Mouse (Mus musculus): ENCODE data around the gene Tgfb1. TPM values are rescaled to one million over a fixed set of nuclear protein-coding genes. Genes with fewer than 3 reads are reported as not detected.

Gene Tgfb1
- total RNA-seq, 2 experiments from 2014 or later: 26.0 to 169 TPM

DNA sequence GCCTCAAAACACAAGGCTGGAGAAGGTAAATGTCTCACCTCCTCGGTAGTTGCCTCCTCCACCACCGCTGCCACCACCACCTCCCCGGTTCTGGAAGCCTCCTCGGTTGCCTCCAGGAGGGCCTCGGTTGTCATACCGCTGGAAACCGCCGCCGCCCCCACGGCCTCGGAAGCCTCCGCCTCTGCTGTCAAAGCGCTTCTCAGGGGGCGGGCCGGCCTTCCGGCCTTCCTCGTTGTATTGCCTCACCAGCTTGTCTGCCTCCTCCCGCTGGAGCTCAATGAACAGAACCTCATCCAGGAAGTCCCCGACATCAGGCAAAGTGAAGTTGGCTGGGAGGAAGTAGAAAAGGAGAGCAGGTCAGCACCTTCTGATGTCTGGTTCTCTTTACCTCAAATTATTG is 39.1 kb downstream of the Tgfb1 start:
- ATAC-seq (replicated peaks; ENCODE audit: low FRiP score, low TSS enrichment, poor library complexity, severe bottlenecking): no peak

GRCm38 (mm10) chr7:25727800-25728199 is 41.0 kb downstream of the Tgfb1 start:
- ATAC-seq (replicated peaks; ENCODE audit: low FRiP score, low TSS enrichment, poor library complexity, severe bottlenecking): no peak

GRCm38 (mm10) chr7:25729396-25729795 is 42.6 kb downstream of the Tgfb1 start:
- ATAC-seq (replicated peaks; ENCODE audit: low FRiP score, low TSS enrichment, poor library complexity, severe bottlenecking): no peak

GRCm38 (mm10) chr7:25729862-25730261 is 43.1 kb downstream of the Tgfb1 start:
- no peak for ATAC-seq (replicated peaks; ENCODE audit: low FRiP score, low TSS enrichment, poor library complexity, severe bottlenecking)

GRCm38 (mm10) chr7:25731294-25732055 is 44.7 kb downstream of the Tgfb1 start:
- ATAC-seq (replicated peaks; ENCODE audit: low FRiP score, low TSS enrichment, poor library complexity, severe bottlenecking): no peak

DNA sequence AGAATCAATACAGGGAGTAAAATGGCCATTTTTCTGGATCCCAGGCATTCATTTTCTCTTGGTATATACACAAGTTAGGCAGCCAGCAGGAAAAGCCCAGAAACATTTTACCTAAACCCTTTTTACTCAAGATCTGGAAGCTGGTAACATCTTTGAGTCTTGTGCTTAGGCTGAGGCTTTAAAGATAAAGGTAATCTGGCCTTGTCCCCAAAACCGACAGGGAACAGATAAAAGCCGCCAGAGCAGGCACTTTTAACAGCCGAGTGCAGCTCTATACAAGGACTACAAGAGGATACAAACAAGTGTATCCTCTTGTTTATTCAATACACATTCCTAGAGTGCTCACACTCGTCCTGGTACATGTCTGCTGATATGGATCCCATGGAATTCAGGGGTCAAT is 48.2 kb downstream of the Tgfb1 start:
- peak; percentile 51 for ATAC-seq (replicated peaks; ENCODE audit: low FRiP score, low TSS enrichment, poor library complexity, severe bottlenecking)

DNA sequence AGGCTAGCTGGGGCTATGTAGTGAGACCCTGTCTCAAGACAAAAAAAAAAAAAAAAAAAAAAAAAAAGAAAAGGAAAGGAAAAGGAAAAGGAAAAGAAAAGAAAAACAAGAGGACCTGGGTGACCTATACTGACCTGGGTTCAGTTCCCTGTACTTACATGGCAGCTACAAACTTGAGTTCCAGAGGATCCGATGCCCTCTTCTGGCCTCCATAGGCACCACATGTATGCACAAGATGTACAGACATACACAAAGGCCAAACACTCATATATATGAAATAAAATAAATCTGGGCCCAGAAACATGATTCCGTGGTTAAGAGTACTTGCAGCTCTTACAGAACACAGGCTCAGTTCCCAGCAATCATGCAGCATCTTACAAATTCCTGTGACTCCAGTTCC is 50.1 kb downstream of the Tgfb1 start:
- no peak for ATAC-seq (replicated peaks; ENCODE audit: low FRiP score, low TSS enrichment, poor library complexity, severe bottlenecking)

DNA sequence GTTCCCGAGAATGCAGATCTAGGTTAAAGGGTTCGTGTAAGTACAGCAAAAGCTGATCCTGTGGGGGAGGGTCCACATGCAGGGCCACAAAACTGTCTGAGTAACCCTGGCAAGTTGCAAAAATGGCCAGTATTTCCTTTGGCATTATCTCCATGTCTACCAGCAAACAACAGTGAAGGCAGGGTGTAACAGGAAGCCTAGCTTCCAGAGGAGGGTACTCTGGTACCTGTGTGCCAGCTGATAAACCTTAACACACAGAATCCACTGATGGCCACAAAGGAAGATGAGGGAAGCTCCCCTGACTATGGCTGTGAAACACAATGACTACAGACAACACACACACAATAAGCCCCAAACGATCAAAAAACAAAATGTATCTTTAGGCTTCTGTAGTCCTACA is 51.5 kb downstream of the Tgfb1 start:
- peak; percentile 72 for ATAC-seq (replicated peaks; ENCODE audit: low FRiP score, low TSS enrichment, poor library complexity, severe bottlenecking)

GRCm38 (mm10) chr7:25746844-25747243 is 60.0 kb downstream of the Tgfb1 start:
- no peak for ATAC-seq (replicated peaks; ENCODE audit: low FRiP score, low TSS enrichment, poor library complexity, severe bottlenecking)

DNA sequence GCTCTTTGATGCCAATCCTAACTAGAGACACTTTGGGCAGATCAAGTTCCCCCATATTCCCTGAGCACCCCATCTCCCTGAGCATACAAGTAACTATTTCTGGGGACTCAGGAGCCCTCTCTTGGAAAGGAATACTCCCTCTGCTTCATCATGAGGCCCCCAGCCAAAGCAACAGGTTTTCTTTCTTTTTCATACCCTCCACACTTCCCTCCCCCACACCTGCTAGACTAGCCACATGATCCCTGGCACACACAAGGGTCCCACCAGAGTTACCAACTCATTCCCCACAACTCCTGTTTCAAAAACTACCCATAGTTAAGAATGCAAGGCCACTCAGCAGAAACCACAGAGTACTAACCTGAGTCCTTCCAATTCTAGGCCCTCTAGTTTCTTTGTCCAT is 66.3 kb downstream of the Tgfb1 start:
- no peak for ATAC-seq (replicated peaks; ENCODE audit: low FRiP score, low TSS enrichment, poor library complexity, severe bottlenecking)

DNA sequence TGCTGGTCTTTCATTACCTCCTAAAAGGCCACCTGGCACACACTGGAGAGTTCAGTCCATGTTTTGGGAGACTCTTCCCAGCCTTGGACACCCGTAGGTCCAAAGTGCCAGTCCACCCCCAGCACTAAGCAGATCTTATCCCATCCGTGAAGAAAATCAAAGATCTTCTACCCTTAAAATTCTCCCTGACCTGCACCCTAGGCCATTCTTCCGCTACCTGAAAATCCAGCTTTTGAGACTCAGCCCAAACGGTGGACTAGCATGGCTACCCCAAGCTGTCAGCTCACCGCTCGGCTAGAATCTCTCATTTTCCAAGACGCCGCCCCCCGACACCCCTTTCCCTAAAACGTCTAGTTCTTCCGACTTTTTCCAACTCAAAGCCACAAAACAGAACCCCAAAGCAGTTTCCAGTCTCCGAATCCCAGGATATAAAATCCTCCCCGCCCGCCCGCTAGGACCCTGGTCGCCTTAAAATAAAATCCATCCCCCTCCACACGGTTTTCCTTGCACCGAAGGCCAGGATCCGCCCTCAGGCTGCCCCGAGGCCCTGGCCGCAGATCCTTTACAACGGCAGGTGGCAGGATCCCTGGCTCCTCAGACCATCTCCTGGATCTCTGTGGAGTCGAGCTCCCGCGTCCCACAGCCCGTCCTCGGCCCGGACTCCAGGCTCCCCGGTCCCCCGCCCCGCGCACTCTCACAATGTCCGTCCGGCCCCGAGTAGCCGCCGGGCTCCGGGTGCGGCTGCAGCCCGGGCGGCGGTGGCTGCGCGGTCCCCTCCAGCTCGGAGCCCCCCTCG is 67.0 kb downstream of the Tgfb1 start:
- ATAC-seq (replicated peaks; ENCODE audit: low FRiP score, low TSS enrichment, poor library complexity, severe bottlenecking): no peak

DNA sequence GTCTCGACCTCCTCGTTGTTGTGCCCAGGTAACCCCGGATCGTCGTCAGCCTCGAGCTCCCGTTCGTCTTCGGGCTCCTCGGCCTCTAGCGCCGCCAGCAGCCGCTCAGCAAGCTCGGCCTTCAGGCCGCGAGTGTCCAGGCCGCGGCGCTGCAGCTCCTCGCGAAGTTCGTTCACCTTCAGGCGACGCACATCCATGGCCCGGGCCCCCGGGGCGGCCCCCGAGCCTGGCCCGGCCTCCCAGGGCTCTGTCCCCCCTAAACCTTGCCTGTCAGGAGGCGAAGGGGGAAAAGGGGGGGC is 67.6 kb downstream of the Tgfb1 start:
- ATAC-seq (replicated peaks; ENCODE audit: low FRiP score, low TSS enrichment, poor library complexity, severe bottlenecking): no peak

Other genes with a start within 250 kb of the Tgfb1 start
- gene Ceacam1, start 209.4 kb upstream of the Tgfb1 start, total RNA-seq (2014; fragmentation: Nextera tagmentation): 6.6 and 6.8 TPM in 2 replicates
- 1.3 and 6.4 TPM in 2 replicates for gene Ceacam1, start 209.4 kb upstream of the Tgfb1 start, total RNA-seq (2017)
- not detected in 2 replicates for gene Ceacam2, start 147.1 kb upstream of the Tgfb1 start, total RNA-seq (2014; fragmentation: Nextera tagmentation)
- not detected in 2 replicates for gene Ceacam2, start 147.1 kb upstream of the Tgfb1 start, total RNA-seq (2017)
- gene Erich4, start 71.1 kb upstream of the Tgfb1 start, total RNA-seq (2014; fragmentation: Nextera tagmentation): not detected in 2 replicates
- not detected in 2 replicates for gene Erich4, start 71.1 kb upstream of the Tgfb1 start, total RNA-seq (2017)
- gene Dmac2, start 67.6 kb upstream of the Tgfb1 start, total RNA-seq (2014; fragmentation: Nextera tagmentation): 22.5 and 24.2 TPM in 2 replicates
- gene Dmac2, start 67.6 kb upstream of the Tgfb1 start, total RNA-seq (2017): 30.4 and 35.9 TPM in 2 replicates
- 8.2 TPM in 1 of 2 replicates, not detected in the other for gene B3gnt8, start 60.3 kb upstream of the Tgfb1 start, total RNA-seq (2014; fragmentation: Nextera tagmentation)
- gene B3gnt8, start 60.3 kb upstream of the Tgfb1 start, total RNA-seq (2017): 0.19 and 0.46 TPM in 2 replicates
- 20.2 and 27.4 TPM in 2 replicates for gene Bckdha, start 28.0 kb upstream of the Tgfb1 start, total RNA-seq (2014; fragmentation: Nextera tagmentation)
- gene Bckdha, start 28.0 kb upstream of the Tgfb1 start, total RNA-seq (2017): 22.6 and 25.8 TPM in 2 replicates
- 69.2 and 123 TPM in 2 replicates for gene Exosc5, start 27.8 kb upstream of the Tgfb1 start, total RNA-seq (2014; fragmentation: Nextera tagmentation)
- gene Exosc5, start 27.8 kb upstream of the Tgfb1 start, total RNA-seq (2017): 34.9 and 43.9 TPM in 2 replicates
- 2.2 TPM in 1 of 2 replicates, not detected in the other for gene Tmem91, start 11.8 kb upstream of the Tgfb1 start, total RNA-seq (2014; fragmentation: Nextera tagmentation)
- gene Tmem91, start 11.8 kb upstream of the Tgfb1 start, total RNA-seq (2017): not detected in 2 replicates
- gene B9d2, start 6.2 kb upstream of the Tgfb1 start, total RNA-seq (2014; fragmentation: Nextera tagmentation): 34.6 and 35.2 TPM in 2 replicates
- 42.8 and 45.5 TPM in 2 replicates for gene B9d2, start 6.2 kb upstream of the Tgfb1 start, total RNA-seq (2017)
- 43.5 and 59.8 TPM in 2 replicates for gene Ccdc97, start 32.1 kb downstream of the Tgfb1 start, total RNA-seq (2014; fragmentation: Nextera tagmentation)
- gene Ccdc97, start 32.1 kb downstream of the Tgfb1 start, total RNA-seq (2017): 7.0 and 18.6 TPM in 2 replicates
- 171 and 188 TPM in 2 replicates for gene Hnrnpul1, start 67.8 kb downstream of the Tgfb1 start, total RNA-seq (2014; fragmentation: Nextera tagmentation)
- gene Hnrnpul1, start 67.8 kb downstream of the Tgfb1 start, total RNA-seq (2017): 139 and 159 TPM in 2 replicates
- 0.68 and 1.0 TPM in 2 replicates for gene Axl, start 101.7 kb downstream of the Tgfb1 start, total RNA-seq (2014; fragmentation: Nextera tagmentation)
- 0.70 and 1.4 TPM in 2 replicates for gene Axl, start 101.7 kb downstream of the Tgfb1 start, total RNA-seq (2017)
- gene Cyp2s1, start 129.9 kb downstream of the Tgfb1 start, total RNA-seq (2014; fragmentation: Nextera tagmentation): not detected in 2 replicates
- gene Cyp2s1, start 129.9 kb downstream of the Tgfb1 start, total RNA-seq (2017): not detected in 2 replicates
- not detected in 2 replicates for gene Cyp2b10, start 210.6 kb downstream of the Tgfb1 start, total RNA-seq (2014; fragmentation: Nextera tagmentation)
- gene Cyp2b10, start 210.6 kb downstream of the Tgfb1 start, total RNA-seq (2017): not detected in 2 replicates